Mouse (Mus musculus): ENCODE measurements around the gene Med27. TPM values are rescaled to one million over a fixed set of nuclear protein-coding genes. Genes with fewer than 3 reads are reported as not detected.

The Med27 gene
- polyA plus RNA-seq, 1 experiment from 2014 or later = 42.8 TPM

GRCm38 (mm10) chr2:29414852-29415473, 68.3 kb downstream of the Med27 start:
- DNase-seq (ENCODE audit: low spot score) (no peak), ATAC-seq (replicated peaks; ENCODE audit: low FRiP score) (no peak)
- no peak overlapping the region for H3K27ac ChIP-seq (ENCODE audit: low read depth, low read length)
- no peak overlapping the region for H3K4me3 ChIP-seq (ENCODE audit: low read depth, low read length)
- no peaks in the 10 kb centered on the region for H3K9me3 ChIP-seq (ENCODE audit: control insufficient read depth, low read length)
- H3K9ac ChIP-seq (ENCODE audit: low read depth, low read length) = no peak overlapping the region
- H3K36me3 ChIP-seq (ENCODE audit: control insufficient read depth, insufficient read depth, low read length) = no peaks in the 10 kb centered on the region
- H3K27me3 ChIP-seq (replicated peaks; ENCODE audit: control insufficient read depth, insufficient read depth, low read length) = no peaks in the 10 kb centered on the region
- peaks cover 7% of the 10 kb centered on the region; the same call in 1 of the 2 replicates for H3K4me1 ChIP-seq (replicated peaks; ENCODE audit: control insufficient read depth, insufficient read depth, low read length)
- H3K4me2 ChIP-seq = no peak overlapping the region
- WGBS = 83% methylated on average over 7 of the region's 7 CpGs

GRCm38 (mm10) chr2:29418498-29418897, 71.9 kb downstream of the Med27 start:
- no peak overlapping the region for H3K9ac ChIP-seq (ENCODE audit: low read depth, low read length)
- ATAC-seq (replicated peaks; ENCODE audit: low FRiP score) (no peak), DNase-seq (ENCODE audit: low spot score) (no peak)
- H3K9me3 ChIP-seq (ENCODE audit: control insufficient read depth, low read length) = no peaks in the 10 kb centered on the region
- 45% methylated on average over 6 of the region's 6 CpGs for WGBS
- H3K4me1 ChIP-seq (replicated peaks; ENCODE audit: control insufficient read depth, insufficient read depth, low read length) = peaks cover 4% of the 10 kb centered on the region; the same call in 1 of the 2 replicates
- H3K4me2 ChIP-seq = no peak overlapping the region
- H3K36me3 ChIP-seq (ENCODE audit: control insufficient read depth, insufficient read depth, low read length) = no peaks in the 10 kb centered on the region
- no peak overlapping the region for H3K27ac ChIP-seq (ENCODE audit: low read depth, low read length)
- no peak overlapping the region for H3K4me3 ChIP-seq (ENCODE audit: low read depth, low read length)
- H3K27me3 ChIP-seq (replicated peaks; ENCODE audit: control insufficient read depth, insufficient read depth, low read length) = no peaks in the 10 kb centered on the region

- Histone ChIP-seq H3K9ac (ENCODE audit: low read depth, low read length) (no peak overlapping the region), H3K36me3 (ENCODE audit: control insufficient read depth, insufficient read depth, low read length) (no peaks in the 10 kb centered on the region), H3K27me3 (replicated peaks; ENCODE audit: control insufficient read depth, insufficient read depth, low read length) (no peaks in the 10 kb centered on the region), H3K9me3 (ENCODE audit: control insufficient read depth, low read length) (no peaks in the 10 kb centered on the region), H3K4me2 (no peak overlapping the region), H3K27ac (ENCODE audit: low read depth, low read length) (no peak overlapping the region), H3K4me1 (replicated peaks; ENCODE audit: control insufficient read depth, insufficient read depth, low read length) (peaks cover 4% of the 10 kb centered on the region; the same call in 1 of the 2 replicates), H3K4me3 (ENCODE audit: low read depth, low read length) (no peak overlapping the region)
- ATAC-seq (replicated peaks; ENCODE audit: low FRiP score) (no peak), DNase-seq (ENCODE audit: low spot score) (no peak)
- WGBS = 40% methylated on average over 5 of the region's 5 CpGs
These were observed 72.8 kb downstream of the Med27 start for GRCm38 (mm10) chr2:29419434-29419833.

GRCm38 (mm10) chr2:29419946-29420345, 73.3 kb downstream of the Med27 start:
- H3K27me3 ChIP-seq (replicated peaks; ENCODE audit: control insufficient read depth, insufficient read depth, low read length) = no peaks in the 10 kb centered on the region
- no peaks in the 10 kb centered on the region for H3K36me3 ChIP-seq (ENCODE audit: control insufficient read depth, insufficient read depth, low read length)
- H3K4me3 ChIP-seq (ENCODE audit: low read depth, low read length) = no peak overlapping the region
- H3K9me3 ChIP-seq (ENCODE audit: control insufficient read depth, low read length) = no peaks in the 10 kb centered on the region
- H3K4me2 ChIP-seq = no peak overlapping the region
- 73% methylated on average over 5 of the region's 5 CpGs for WGBS
- no peak overlapping the region for H3K27ac ChIP-seq (ENCODE audit: low read depth, low read length)
- H3K9ac ChIP-seq (ENCODE audit: low read depth, low read length) = no peak overlapping the region
- ATAC-seq (replicated peaks; ENCODE audit: low FRiP score) (no peak), DNase-seq (ENCODE audit: low spot score) (no peak)
- peaks cover 4% of the 10 kb centered on the region; the same call in 1 of the 2 replicates for H3K4me1 ChIP-seq (replicated peaks; ENCODE audit: control insufficient read depth, insufficient read depth, low read length)

- Histone ChIP-seq H3K4me2 (no peak overlapping the region), H3K27ac (ENCODE audit: low read depth, low read length) (no peak overlapping the region), H3K4me3 (ENCODE audit: low read depth, low read length) (no peak overlapping the region), H3K27me3 (replicated peaks; ENCODE audit: control insufficient read depth, insufficient read depth, low read length) (no peaks in the 10 kb centered on the region), H3K9me3 (ENCODE audit: control insufficient read depth, low read length) (no peaks in the 10 kb centered on the region), H3K4me1 (replicated peaks; ENCODE audit: control insufficient read depth, insufficient read depth, low read length) (peaks cover 4% of the 10 kb centered on the region; the same call in 1 of the 2 replicates), H3K36me3 (ENCODE audit: control insufficient read depth, insufficient read depth, low read length) (no peaks in the 10 kb centered on the region), H3K9ac (ENCODE audit: low read depth, low read length) (no peak overlapping the region)
- no peak for ATAC-seq (replicated peaks; ENCODE audit: low FRiP score)
- DNase-seq (ENCODE audit: low spot score) = no peak
- 69% methylated on average over 10 of the region's 10 CpGs for WGBS
These were observed 75.7 kb downstream of the Med27 start for GRCm38 (mm10) chr2:29422126-29422840.

GRCm38 (mm10) chr2:29423059-29423458, 76.4 kb downstream of the Med27 start:
- Histone ChIP-seq H3K27ac (ENCODE audit: low read depth, low read length) (no peak overlapping the region), H3K4me3 (ENCODE audit: low read depth, low read length) (no peak overlapping the region), H3K36me3 (ENCODE audit: control insufficient read depth, insufficient read depth, low read length) (no peaks in the 10 kb centered on the region), H3K9me3 (ENCODE audit: control insufficient read depth, low read length) (no peaks in the 10 kb centered on the region), H3K4me1 (replicated peaks; ENCODE audit: control insufficient read depth, insufficient read depth, low read length) (peaks cover 4% of the 10 kb centered on the region; the same call in 1 of the 2 replicates), H3K4me2 (no peak overlapping the region), H3K27me3 (replicated peaks; ENCODE audit: control insufficient read depth, insufficient read depth, low read length) (no peaks in the 10 kb centered on the region), H3K9ac (ENCODE audit: low read depth, low read length) (no peak overlapping the region)
- WGBS = 76% methylated on average over 3 of the region's 3 CpGs
- DNase-seq (ENCODE audit: low spot score) = no peak
- no peak for ATAC-seq (replicated peaks; ENCODE audit: low FRiP score)

- 81% methylated on average over 2 of the region's 2 CpGs for WGBS
- no peak overlapping the region for H3K4me2 ChIP-seq
- DNase-seq (ENCODE audit: low spot score) = no peak
- H3K4me3 ChIP-seq (ENCODE audit: low read depth, low read length) = no peak overlapping the region
- H3K27ac ChIP-seq (ENCODE audit: low read depth, low read length) = no peak overlapping the region
- H3K4me1 ChIP-seq (replicated peaks; ENCODE audit: control insufficient read depth, insufficient read depth, low read length) = no peaks in the 10 kb centered on the region; the same call in 1 of the 2 replicates
- no peak overlapping the region for H3K9ac ChIP-seq (ENCODE audit: low read depth, low read length)
- H3K36me3 ChIP-seq (ENCODE audit: control insufficient read depth, insufficient read depth, low read length) = no peaks in the 10 kb centered on the region
- ATAC-seq (replicated peaks; ENCODE audit: low FRiP score) = no peak
- H3K9me3 ChIP-seq (ENCODE audit: control insufficient read depth, low read length) = no peaks in the 10 kb centered on the region
- no peaks in the 10 kb centered on the region for H3K27me3 ChIP-seq (replicated peaks; ENCODE audit: control insufficient read depth, insufficient read depth, low read length)
These were observed 78.8 kb downstream of the Med27 start for GRCm38 (mm10) chr2:29425386-29425785.

- no peak for ATAC-seq (replicated peaks; ENCODE audit: low FRiP score)
- Histone ChIP-seq H3K9ac (ENCODE audit: low read depth, low read length) (no peak overlapping the region), H3K27ac (ENCODE audit: low read depth, low read length) (no peak overlapping the region), H3K27me3 (replicated peaks; ENCODE audit: control insufficient read depth, insufficient read depth, low read length) (no peaks in the 10 kb centered on the region), H3K4me3 (ENCODE audit: low read depth, low read length) (no peak overlapping the region), H3K4me1 (replicated peaks; ENCODE audit: control insufficient read depth, insufficient read depth, low read length) (no peaks in the 10 kb centered on the region; the same call in 1 of the 2 replicates), H3K36me3 (ENCODE audit: control insufficient read depth, insufficient read depth, low read length) (no peaks in the 10 kb centered on the region), H3K9me3 (ENCODE audit: control insufficient read depth, low read length) (no peaks in the 10 kb centered on the region), H3K4me2 (no peak overlapping the region)
- 72% methylated on average over 3 of the region's 3 CpGs for WGBS
- no peak for DNase-seq (ENCODE audit: low spot score)
These were observed 80.1 kb downstream of the Med27 start for GRCm38 (mm10) chr2:29426684-29427083.

GRCm38 (mm10) chr2:29432565-29432964, 85.9 kb downstream of the Med27 start:
- DNase-seq (ENCODE audit: low spot score) = no peak
- Histone ChIP-seq H3K27me3 (replicated peaks; ENCODE audit: control insufficient read depth, insufficient read depth, low read length) (no peaks in the 10 kb centered on the region), H3K27ac (ENCODE audit: low read depth, low read length) (no peak overlapping the region), H3K9me3 (ENCODE audit: control insufficient read depth, low read length) (no peaks in the 10 kb centered on the region), H3K4me1 (replicated peaks; ENCODE audit: control insufficient read depth, insufficient read depth, low read length) (peaks cover 5% of the 10 kb centered on the region; the same call in 1 of the 2 replicates), H3K9ac (ENCODE audit: low read depth, low read length) (no peak overlapping the region), H3K4me3 (ENCODE audit: low read depth, low read length) (no peak overlapping the region), H3K4me2 (no peak overlapping the region), H3K36me3 (ENCODE audit: control insufficient read depth, insufficient read depth, low read length) (no peaks in the 10 kb centered on the region)
- WGBS = 68% methylated on average over 5 of the region's 5 CpGs
- ATAC-seq (replicated peaks; ENCODE audit: low FRiP score) = no peak
